Mouse (Mus musculus) mammary gland, adult 2 months (tissue): ENCODE results near the gene Prpf4b. TPM values are rescaled to one million over a fixed set of nuclear protein-coding genes. Genes with fewer than 3 reads are reported as not detected.

ENCODE experiments used
- polyA plus RNA-seq: library from polyadenylated mRNA; depleted of rRNA; stranded (reverse); fragments of >200 nt; gene quantifications from 2 replicates; pipeline ENCODE4 v1.2.3, GENCODE M21; 2012; ENCODE audit warnings: low replicate concordance; rRNA removed

The Prpf4b gene
- 6.6 and 19.8 TPM in 2 replicates for polyA plus RNA-seq

GRCm38 (mm10) chr13:34875166-34875710 is at the start of gene Prpf4b:
TSS of gene Prpf4b (plus strand) at chr13:34875302.

GRCm38 (mm10) chr13:34924210-34924609 is 49.1 kb downstream of the Prpf4b start, which contains the start of the genes Fam217a and 4933417A18Rik:
TSS of gene Fam217a (minus strand) at chr13:34924310.
TSS of gene 4933417A18Rik (plus strand) at chr13:34924409.

Other genes starting within 250 kb of the Prpf4b start
- gene Pxdc1, start 221.8 kb upstream of the Prpf4b start, polyA plus RNA-seq, result 32.7 and 53.5 TPM in 2 replicates
- 0.13 and 0.24 TPM in 2 replicates for gene Fam50b, start 140.5 kb upstream of the Prpf4b start, polyA plus RNA-seq
- gene Fam217a, start 49.0 kb downstream of the Prpf4b start, polyA plus RNA-seq, result 0.32 and 0.61 TPM in 2 replicates
- gene 4933417A18Rik, start 49.1 kb downstream of the Prpf4b start, polyA plus RNA-seq, result not detected in 2 replicates
- 1.9 and 5.5 TPM in 2 replicates for gene Eci3, start 88.5 kb downstream of the Prpf4b start, polyA plus RNA-seq
- 37.5 and 99.3 TPM in 2 replicates for gene Eci2, start 151.8 kb downstream of the Prpf4b start, polyA plus RNA-seq